Mouse (Mus musculus): ENCODE results near the gene Erbb3.
"Not testable (repeated sequence)": the region's sequence is repeated elsewhere in the genome, so short reads cannot be mapped to it uniquely, and the experiment has no call there.

Gene Erbb3

DNA sequence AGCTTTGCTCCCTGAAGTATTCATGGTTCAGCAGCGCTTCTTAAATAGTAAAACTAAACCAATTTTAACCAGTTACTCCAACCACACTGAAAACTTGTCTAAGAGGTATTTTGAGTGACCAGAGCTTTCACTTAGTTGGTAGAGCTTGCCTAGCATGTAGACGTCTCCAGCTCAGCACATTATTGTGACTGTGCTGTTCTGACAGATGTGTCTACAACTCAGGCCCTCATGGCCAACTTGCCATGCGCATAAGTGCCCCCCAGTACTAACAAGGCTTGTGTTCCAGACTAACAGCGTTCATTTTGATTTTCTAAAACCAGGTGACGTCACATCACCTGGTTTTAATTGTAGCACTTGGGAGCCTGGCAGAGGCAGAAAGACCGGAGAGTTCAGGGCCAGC lies 32.5 kb downstream of the Erbb3 start:
- no peak for DNase-seq

- no peak for DNase-seq
Observed at GRCm38 (mm10) chr10:128556286-128556685, 33.2 kb downstream of the Erbb3 start.

GRCm38 (mm10) chr10:128555567-128555966 lies 33.9 kb downstream of the Erbb3 start:
- not testable (repeated sequence) for DNase-seq

GRCm38 (mm10) chr10:128550144-128550823 lies 39.2 kb downstream of the Erbb3 start:
- DNase-seq: not testable (repeated sequence)

DNA sequence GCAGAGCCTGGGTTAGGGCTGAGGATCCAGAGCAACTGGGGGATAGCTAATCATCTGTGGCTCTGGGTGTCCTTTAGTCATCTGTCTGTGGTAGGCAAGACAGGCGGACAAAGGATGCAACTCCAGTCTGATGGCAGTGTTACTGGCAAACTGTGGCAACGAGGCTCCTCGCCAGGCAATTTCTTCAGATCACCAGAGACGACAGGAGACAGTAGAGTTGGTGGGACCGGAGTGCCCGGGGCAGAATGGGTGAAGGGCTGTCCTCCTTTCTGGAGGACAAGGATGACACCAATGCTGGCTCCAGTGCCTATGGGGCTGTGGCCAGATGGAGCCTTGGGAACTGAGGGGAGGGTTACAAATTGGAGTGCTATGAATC lies 39.8 kb downstream of the Erbb3 start:
- DNase-seq: peak in 1 of 2 experiments; percentile 34

GRCm38 (mm10) chr10:128548947-128549681 lies 40.3 kb downstream of the Erbb3 start, which contains the start of gene Rpl41:
Gene Rpl41, minus strand, starts transcription at chr10:128549305.
- peak; percentile 95 to 97 for DNase-seq

DNA sequence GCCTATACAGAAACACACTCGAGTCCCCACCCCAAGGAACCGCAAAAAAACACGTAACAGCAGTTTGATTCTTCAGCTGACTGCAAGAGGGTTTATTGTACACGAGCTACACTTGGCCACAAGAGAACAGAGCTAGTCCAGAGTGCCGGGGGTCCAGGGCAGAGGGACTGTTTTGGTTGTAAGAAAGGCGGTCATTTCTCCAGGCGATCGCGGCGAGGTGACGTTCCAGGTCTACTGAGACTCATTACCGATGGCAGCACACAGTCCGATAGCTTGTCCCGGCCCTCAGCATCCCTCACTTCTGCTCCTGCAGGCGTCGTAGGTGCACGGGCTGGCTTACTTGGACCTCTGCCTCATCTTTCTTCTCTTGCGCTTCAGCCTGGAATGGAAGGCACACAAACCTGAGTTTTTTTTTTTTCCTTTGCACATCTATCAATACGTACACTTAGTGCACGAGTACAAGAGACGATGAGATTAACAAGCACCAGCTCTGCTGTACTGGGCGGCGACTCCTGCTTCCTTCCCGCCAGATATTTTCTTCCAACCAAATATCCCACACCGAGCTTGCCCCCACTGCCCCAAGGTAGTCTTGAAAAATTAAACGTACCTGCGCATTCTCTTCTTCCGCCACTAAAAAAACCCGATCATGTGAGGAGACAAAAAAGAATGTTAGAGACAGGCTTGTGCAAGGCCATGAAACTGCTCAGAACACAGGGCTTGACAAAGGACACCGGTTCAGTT lies 41.2 kb downstream of the Erbb3 start:
- DNase-seq: peak in 1 of 2 experiments; percentile 18

- DNase-seq: peak; percentile 97 to 98
Observed at GRCm38 (mm10) chr10:128547361-128548032, 42.0 kb downstream of the Erbb3 start, which contains the start of gene Zc3h10. Gene Zc3h10, minus strand, starts transcription at chr10:128547774.

GRCm38 (mm10) chr10:128546787-128547186 lies 42.7 kb downstream of the Erbb3 start:
- DNase-seq: no peak

GRCm38 (mm10) chr10:128546361-128546760 lies 43.1 kb downstream of the Erbb3 start:
- peak in 1 of 2 experiments; percentile 44 for DNase-seq

GRCm38 (mm10) chr10:128545570-128545898 lies 43.9 kb downstream of the Erbb3 start:
- DNase-seq: no peak

- no peak for DNase-seq
Observed at GRCm38 (mm10) chr10:128544674-128545569, 44.5 kb downstream of the Erbb3 start.

DNA sequence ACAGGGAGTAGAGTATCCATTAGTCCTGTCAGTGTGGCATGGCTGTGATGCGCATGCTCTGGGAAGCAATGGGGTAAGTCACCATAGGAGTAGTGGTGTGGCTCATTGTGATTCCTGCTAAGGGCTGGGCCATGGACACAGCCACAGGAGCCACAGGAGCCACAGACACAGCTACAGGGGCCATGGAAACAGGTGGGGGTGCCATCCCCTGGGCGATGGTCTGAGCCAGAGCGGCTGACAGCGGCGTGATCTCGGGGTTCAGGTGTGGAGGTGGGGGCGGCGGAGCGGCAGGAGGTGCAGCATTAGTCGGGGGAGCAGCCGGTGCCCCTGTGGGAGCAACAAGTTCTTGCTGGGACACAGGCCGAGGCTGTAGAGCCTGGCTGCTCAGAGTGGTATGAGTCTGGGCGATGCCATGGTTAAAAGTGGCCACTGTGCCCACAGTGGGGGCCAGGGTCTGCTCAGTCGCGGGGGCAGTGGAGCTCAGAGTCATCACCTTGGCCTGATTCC lies 45.2 kb downstream of the Erbb3 start:
- DNase-seq: no peak

DNA sequence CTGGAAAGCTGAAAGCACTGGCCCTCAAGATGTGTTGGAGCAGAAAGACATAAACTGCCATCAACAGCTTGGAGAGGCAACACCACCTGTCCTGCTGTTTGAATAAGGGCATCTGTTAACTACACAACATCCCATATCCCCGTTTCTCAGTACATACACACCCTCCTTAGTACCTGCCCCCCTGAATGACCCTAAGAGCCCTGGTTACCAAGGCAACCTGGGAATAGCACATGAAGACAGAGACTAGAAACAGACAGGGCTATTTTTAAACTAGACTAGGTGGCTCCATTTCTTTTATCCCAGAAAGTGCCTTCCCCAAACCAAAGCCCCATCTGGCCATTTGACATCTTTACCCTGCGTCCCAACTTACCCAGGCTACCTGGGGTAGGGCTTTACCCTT lies 46.4 kb downstream of the Erbb3 start:
- no peak for DNase-seq

GRCm38 (mm10) chr10:128538340-128538870 lies 51.0 kb downstream of the Erbb3 start:
- no peak for DNase-seq

GRCm38 (mm10) chr10:128536266-128536940 lies 53.0 kb downstream of the Erbb3 start:
- peak; percentile 92 to 94 for DNase-seq

DNA sequence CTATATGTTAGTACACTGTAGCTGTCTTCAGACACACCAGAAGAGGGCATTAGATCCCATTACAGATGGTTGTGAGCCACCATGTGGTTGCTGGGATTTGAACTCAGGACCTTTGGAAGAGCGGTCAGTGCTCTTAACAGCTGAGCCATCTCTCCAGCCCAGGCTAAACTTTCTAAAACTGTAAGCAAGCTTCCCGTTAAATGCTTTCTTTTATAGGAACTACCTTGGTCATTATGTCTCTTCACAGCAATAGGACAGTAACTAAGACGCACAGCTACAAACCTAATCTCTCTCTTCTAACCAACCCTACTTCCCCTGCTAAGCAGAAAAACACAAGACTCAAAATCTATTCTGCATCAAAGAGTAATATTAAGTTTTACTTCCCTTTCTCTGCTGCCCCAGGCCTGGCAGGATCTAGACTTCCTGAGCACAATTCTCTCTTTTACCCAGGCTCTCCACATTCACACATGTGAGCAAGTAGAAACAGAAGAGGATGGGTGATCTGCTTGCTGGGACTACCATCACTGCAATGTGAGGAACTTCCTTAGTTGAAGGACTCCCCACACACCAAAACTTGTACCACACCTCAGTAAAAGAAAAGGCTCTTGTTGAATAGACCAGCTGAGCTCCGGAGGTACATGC lies 53.7 kb downstream of the Erbb3 start:
- DNase-seq: no peak

GRCm38 (mm10) chr10:128535206-128535605 lies 54.2 kb downstream of the Erbb3 start:
- DNase-seq: no peak

- DNase-seq: peak in 1 of 2 experiments; percentile 26
Observed at GRCm38 (mm10) chr10:128526366-128527356, 62.8 kb downstream of the Erbb3 start.
